Mouse (Mus musculus): ENCODE data around the gene Ttc28. TPM values are rescaled to one million over a fixed set of nuclear protein-coding genes. Genes with fewer than 3 reads are reported as not detected.

Ttc28 gene
- polyA plus RNA-seq, 1 experiment from 2014 or later = 2.9 TPM

- Histone ChIP-seq H3K27me3 (replicated peaks; ENCODE audit: control insufficient read depth, insufficient read depth, low read length) (no peaks in the 10 kb centered on the region), H3K4me1 (replicated peaks; ENCODE audit: control insufficient read depth, insufficient read depth, low read length) (no peaks in the 10 kb centered on the region), H3K9ac (ENCODE audit: low read depth, low read length) (no peak overlapping the region), H3K9me3 (ENCODE audit: control insufficient read depth) (no peaks in the 10 kb centered on the region), H3K27ac (ENCODE audit: low read depth, low read length) (no peak overlapping the region), H3K4me3 (ENCODE audit: low read depth, low read length) (peak overlapping the region; percentile 69), H3K36me3 (ENCODE audit: control insufficient read depth, insufficient read depth) (no peaks in the 10 kb centered on the region), H3K4me2 (replicated peaks; ENCODE audit: low read depth) (peak overlapping the region; percentile 97)
- ATAC-seq = no peak
- WGBS = 62% methylated on average over 5 of the region's 5 CpGs
- no peak for TF ChIP-seq CTCF (IDR thresholded peaks at IDR 0.05; ENCODE audit: low read depth)
Observed at GRCm38 (mm10) chr5:110980576-110980975, 101.0 kb downstream of the Ttc28 start.

DNA sequence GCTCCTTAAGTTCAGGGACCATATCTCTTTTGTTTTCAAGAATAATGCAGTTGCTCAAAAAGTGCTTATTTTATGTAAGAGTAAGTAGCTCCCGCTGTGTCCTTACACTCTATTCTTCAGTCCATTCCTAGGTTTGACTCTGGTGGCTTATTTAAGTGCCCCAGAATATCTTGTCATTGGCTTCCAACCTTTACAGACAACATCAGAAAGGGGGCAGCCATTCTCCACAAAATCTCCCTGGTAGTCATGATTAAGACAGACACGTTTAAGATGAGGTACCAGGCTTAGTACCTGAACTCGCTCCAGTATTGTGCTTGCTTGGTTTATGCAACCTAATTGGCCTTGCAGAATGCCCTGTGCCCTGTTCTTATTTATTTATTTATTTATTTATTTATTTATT lies 102.8 kb downstream of the Ttc28 start:
- ATAC-seq = no peak
- Histone ChIP-seq H3K4me1 (replicated peaks; ENCODE audit: control insufficient read depth, insufficient read depth, low read length) (no peaks in the 10 kb centered on the region), H3K36me3 (ENCODE audit: control insufficient read depth, insufficient read depth) (no peaks in the 10 kb centered on the region), H3K27me3 (replicated peaks; ENCODE audit: control insufficient read depth, insufficient read depth, low read length) (no peaks in the 10 kb centered on the region), H3K27ac (ENCODE audit: low read depth, low read length) (no peak overlapping the region), H3K9ac (ENCODE audit: low read depth, low read length) (no peak overlapping the region), H3K4me2 (replicated peaks; ENCODE audit: low read depth) (no peak overlapping the region), H3K9me3 (ENCODE audit: control insufficient read depth) (no peaks in the 10 kb centered on the region), H3K4me3 (ENCODE audit: low read depth, low read length) (no peak overlapping the region)
- 66% methylated on average over 3 of the region's 3 CpGs for WGBS
- TF ChIP-seq CTCF (IDR thresholded peaks at IDR 0.05; ENCODE audit: low read depth) = peak; percentile 39

DNA sequence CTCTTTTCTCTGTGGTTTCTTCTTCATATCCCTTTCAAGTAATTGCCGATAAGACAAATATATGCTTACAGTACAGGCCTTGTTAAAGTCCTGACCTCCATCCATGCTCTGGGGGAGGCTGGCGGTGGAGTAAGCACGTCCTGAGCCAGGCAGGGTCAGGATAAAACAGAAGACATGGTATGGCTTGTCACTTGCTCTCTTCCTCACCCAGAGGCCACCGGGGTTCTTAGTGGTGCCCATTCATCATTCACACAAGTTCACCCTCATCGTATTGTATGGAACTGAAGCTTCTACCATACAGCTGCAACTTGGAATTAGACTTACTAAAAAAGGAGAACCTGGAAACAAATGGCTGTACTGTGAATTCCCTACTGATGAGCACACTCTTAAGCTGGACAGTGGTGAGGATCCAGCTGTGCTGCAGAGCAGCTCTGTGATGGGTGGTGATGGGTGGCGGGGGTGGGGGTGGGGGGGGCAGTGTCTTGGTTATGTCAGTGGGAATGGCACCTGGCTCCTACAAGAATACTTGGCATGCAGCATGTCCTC lies 104.6 kb downstream of the Ttc28 start:
- no peaks in the 10 kb centered on the region for H3K9me3 ChIP-seq (ENCODE audit: control insufficient read depth)
- no peak overlapping the region for H3K27ac ChIP-seq (ENCODE audit: low read depth, low read length)
- WGBS = 74% methylated on average over 6 of the region's 6 CpGs
- H3K4me2 ChIP-seq (replicated peaks; ENCODE audit: low read depth) = no peak overlapping the region
- TF ChIP-seq CTCF (IDR thresholded peaks at IDR 0.05; ENCODE audit: low read depth) = no peak
- no peaks in the 10 kb centered on the region for H3K36me3 ChIP-seq (ENCODE audit: control insufficient read depth, insufficient read depth)
- no peaks in the 10 kb centered on the region for H3K27me3 ChIP-seq (replicated peaks; ENCODE audit: control insufficient read depth, insufficient read depth, low read length)
- no peak overlapping the region for H3K4me3 ChIP-seq (ENCODE audit: low read depth, low read length)
- H3K4me1 ChIP-seq (replicated peaks; ENCODE audit: control insufficient read depth, insufficient read depth, low read length) = no peaks in the 10 kb centered on the region
- ATAC-seq = no peak
- H3K9ac ChIP-seq (ENCODE audit: low read depth, low read length) = no peak overlapping the region

DNA sequence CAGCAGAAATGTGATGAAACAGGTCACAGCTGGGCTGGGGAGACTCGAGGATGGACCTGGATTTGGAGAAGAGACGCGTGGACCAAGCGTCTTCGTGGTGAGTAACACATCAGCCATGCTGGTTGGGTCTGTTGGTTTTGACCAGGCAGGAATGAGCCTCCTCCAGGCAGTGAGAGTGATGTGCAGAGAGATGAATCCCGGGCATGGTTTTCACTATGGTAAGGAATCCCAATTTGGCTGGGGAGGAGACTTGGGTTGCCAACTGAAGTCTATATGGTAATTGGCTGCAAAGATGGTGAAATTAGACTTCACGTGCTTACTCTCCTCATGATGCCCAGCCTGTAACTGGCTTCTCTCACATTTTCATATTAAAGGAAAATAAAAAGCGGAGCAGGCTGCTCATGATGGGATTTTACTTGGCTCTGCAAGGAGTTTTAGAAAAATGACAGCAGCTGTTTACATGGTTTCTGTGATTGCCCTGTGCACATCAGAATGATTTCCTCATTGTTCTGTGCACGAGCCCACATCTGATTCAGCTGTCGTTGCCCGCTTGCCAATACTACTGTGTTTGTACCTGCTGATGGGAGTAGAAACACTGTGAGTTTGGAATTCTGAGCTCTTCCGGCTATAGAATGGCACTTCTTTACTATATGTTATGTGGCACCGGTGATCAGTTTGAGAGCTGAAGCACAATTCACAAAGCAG lies 117.4 kb downstream of the Ttc28 start:
- ATAC-seq = no peak
- no peak for TF ChIP-seq CTCF (IDR thresholded peaks at IDR 0.05; ENCODE audit: low read depth)
- no peaks in the 10 kb centered on the region for H3K36me3 ChIP-seq (ENCODE audit: control insufficient read depth, insufficient read depth)
- no peak overlapping the region for H3K27ac ChIP-seq (ENCODE audit: low read depth, low read length)
- WGBS = 79% methylated on average over 13 of the region's 13 CpGs
- no peaks in the 10 kb centered on the region for H3K27me3 ChIP-seq (replicated peaks; ENCODE audit: control insufficient read depth, insufficient read depth, low read length)
- no peak overlapping the region for H3K4me3 ChIP-seq (ENCODE audit: low read depth, low read length)
- H3K9ac ChIP-seq (ENCODE audit: low read depth, low read length) = no peak overlapping the region
- no peak overlapping the region for H3K4me2 ChIP-seq (replicated peaks; ENCODE audit: low read depth)
- no peaks in the 10 kb centered on the region for H3K4me1 ChIP-seq (replicated peaks; ENCODE audit: control insufficient read depth, insufficient read depth, low read length)
- H3K9me3 ChIP-seq (ENCODE audit: control insufficient read depth) = no peaks in the 10 kb centered on the region

- Histone ChIP-seq H3K9me3 (ENCODE audit: control insufficient read depth) (no peaks in the 10 kb centered on the region), H3K4me2 (replicated peaks; ENCODE audit: low read depth) (no peak overlapping the region), H3K9ac (ENCODE audit: low read depth, low read length) (no peak overlapping the region), H3K27ac (ENCODE audit: low read depth, low read length) (no peak overlapping the region), H3K36me3 (ENCODE audit: control insufficient read depth, insufficient read depth) (no peaks in the 10 kb centered on the region), H3K4me3 (ENCODE audit: low read depth, low read length) (no peak overlapping the region), H3K27me3 (replicated peaks; ENCODE audit: control insufficient read depth, insufficient read depth, low read length) (no peaks in the 10 kb centered on the region), H3K4me1 (replicated peaks; ENCODE audit: control insufficient read depth, insufficient read depth, low read length) (no peaks in the 10 kb centered on the region)
- WGBS = 74% methylated on average over 7 of the region's 7 CpGs
- no peak for ATAC-seq
- no peak for TF ChIP-seq CTCF (IDR thresholded peaks at IDR 0.05; ENCODE audit: low read depth)
Observed at GRCm38 (mm10) chr5:110997692-110998091, 118.1 kb downstream of the Ttc28 start.

- no peak overlapping the region for H3K9ac ChIP-seq (ENCODE audit: low read depth, low read length)
- no peak overlapping the region for H3K27ac ChIP-seq (ENCODE audit: low read depth, low read length)
- H3K4me3 ChIP-seq (ENCODE audit: low read depth, low read length) = no peak overlapping the region
- no peaks in the 10 kb centered on the region for H3K9me3 ChIP-seq (ENCODE audit: control insufficient read depth)
- TF ChIP-seq CTCF (IDR thresholded peaks at IDR 0.05; ENCODE audit: low read depth) = no peak
- ATAC-seq = no peak
- H3K4me1 ChIP-seq (replicated peaks; ENCODE audit: control insufficient read depth, insufficient read depth, low read length) = no peaks in the 10 kb centered on the region
- WGBS = 75% methylated on average over 4 of the region's 4 CpGs
- H3K36me3 ChIP-seq (ENCODE audit: control insufficient read depth, insufficient read depth) = no peaks in the 10 kb centered on the region
- H3K27me3 ChIP-seq (replicated peaks; ENCODE audit: control insufficient read depth, insufficient read depth, low read length) = no peaks in the 10 kb centered on the region
- no peak overlapping the region for H3K4me2 ChIP-seq (replicated peaks; ENCODE audit: low read depth)
Observed at GRCm38 (mm10) chr5:110998298-110998697, 118.7 kb downstream of the Ttc28 start.

Measured in intestine, postnatal 0 days (tissue).